Mouse (Mus musculus): ENCODE data around the gene Kcnn3.

The Kcnn3 gene

DNA sequence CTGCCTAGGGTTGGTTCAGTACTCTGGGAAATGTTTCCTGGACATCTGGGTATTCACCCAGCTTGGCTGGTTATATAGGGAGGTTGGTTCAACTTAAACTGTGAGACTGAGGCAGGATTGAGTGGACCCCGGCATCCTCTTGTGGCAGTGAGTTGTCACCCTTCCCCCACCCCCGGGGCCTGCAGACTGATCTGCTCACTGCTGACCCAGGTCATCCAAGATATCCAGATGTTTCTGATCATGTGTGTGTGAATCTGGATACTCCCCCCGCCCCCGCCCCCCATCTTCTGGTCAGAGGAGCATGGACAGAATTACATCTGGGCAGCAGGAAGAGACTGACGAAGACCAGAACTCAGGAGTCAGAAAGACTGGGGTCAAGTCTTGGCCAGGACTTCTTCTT lies 45.4 kb downstream of the Kcnn3 start:
- no peak for DNase-seq (ENCODE audit: low spot score in 2 of 2)

DNA sequence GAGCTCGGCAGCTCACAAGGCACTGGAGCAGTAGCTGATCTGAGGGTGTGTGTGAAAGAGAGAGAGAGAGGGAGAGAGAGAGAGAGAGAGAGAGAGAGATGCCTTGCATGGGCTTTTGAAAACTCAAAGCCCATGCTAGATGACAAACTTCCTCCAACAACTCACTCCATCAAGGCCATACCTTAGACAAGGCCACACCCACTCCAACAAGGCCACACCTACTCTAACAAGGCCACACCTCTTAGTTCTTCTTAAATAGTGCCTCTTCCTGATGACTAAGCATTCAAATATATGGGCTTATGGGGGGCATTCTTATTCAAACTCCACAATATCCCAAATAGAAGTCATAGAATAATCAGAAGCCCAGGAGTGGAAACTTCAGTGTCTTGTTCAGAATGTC lies 49.1 kb downstream of the Kcnn3 start:
- DNase-seq (ENCODE audit: low spot score in 2 of 2): no peak

DNA sequence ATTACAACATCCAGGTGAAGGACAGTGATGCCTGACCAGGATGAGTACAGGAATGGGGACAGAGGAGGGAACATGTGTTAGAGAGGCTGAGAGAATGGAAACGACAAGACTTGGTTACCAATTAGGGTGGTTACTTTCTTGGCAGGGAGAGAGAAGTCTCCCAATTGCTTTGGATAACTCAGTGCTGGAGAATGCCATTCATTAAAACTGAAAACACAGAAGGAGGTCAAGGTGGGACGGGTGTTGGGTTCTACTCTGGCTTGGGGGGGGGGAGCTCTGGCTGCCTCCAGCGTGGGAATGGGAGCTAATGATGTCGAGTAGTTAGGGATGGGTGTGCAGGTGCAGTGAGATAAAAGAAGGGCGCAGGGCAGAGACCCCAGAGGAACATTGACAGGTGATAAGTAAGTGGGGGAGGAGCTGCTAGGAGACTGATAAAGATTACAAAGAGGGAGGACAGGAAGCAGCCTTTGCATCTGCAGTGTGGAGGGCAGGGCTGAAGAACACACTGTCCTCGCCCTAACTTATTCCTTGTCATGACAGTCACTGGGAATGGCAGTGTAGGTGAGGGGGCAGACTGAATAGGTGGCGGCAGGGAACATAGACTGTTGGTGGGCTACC lies 49.9 kb downstream of the Kcnn3 start:
- DNase-seq (ENCODE audit: low spot score in 2 of 2): no peak

DNA sequence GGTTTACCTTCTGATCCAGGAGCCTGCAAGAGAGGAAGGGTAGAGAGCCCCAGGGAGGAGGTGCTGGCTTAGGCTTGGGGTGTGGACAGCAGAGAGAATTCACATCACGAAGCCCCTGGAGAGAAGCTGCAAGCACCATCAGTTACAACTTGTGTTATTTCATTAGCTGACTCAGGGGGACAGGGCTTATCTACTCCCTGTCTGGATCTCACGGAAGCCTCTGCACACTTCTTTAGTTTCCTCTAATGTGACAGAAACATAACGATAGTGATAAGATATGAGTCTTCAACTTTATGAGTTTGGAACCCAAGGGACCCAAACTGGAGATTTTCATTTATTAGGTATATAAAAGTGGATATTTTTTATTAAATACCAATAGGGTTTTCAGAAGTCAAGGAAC lies 50.4 kb downstream of the Kcnn3 start:
- DNase-seq (ENCODE audit: low spot score in 2 of 2): no peak

DNA sequence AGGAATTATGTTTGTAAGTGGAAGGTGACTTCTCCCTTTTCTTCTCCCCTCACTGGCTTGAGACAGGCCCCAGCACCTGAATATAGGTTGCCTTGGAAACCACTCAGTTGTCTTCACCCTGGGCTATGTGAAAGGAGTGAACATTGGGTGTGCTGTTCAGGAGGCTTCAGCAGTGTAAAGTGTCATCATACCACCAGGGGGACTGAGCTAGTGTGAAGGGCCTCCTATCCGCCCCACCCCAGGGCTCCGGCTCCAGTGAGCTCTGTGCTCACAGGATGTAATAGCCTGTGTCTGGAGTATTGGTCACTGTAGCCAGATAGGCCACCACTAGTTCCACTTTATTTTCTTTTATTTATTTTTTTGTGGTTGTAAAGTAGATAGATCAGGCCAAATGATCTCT lies 54.3 kb downstream of the Kcnn3 start:
- no peak for DNase-seq (ENCODE audit: low spot score in 2 of 2)

DNA sequence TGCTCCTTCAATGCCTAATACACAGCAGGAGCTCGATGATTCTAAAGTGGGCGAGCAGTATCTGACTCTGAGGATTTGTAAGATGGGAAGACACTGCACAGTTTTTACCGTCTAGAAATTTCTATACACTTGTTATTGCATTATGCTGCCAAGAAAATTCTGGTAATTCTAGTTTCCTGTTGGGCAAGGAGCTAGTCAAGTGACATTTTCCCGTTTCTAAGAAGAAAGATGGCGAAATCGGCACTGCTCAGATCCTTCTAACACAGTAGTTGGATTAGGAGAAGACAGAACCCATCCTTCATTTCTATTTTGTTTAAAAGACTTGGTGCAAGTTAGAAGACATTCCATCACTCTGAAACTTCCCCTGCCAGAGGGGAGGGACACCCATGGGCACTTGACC lies 56.4 kb downstream of the Kcnn3 start:
- no peak for DNase-seq (ENCODE audit: low spot score in 2 of 2)

DNA sequence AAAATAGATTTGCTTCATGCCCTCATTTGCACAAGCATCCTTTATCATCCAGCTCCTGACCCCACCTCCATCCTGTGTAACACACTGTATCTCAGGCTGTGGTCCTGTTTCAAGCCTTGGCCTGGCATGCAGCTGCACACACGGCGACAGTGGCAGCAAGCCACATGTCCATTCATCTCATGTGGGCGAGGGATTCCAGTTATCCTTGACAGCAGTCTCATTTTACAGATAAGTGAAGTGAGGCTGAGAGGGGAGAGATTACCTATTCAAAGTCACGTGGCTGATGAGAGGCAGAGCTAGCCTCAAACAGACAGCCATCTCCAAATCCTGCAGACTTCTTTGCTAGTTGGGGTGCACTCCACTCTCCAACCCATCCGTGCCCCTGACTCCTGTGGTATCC lies 57.2 kb downstream of the Kcnn3 start:
- no peak for DNase-seq (ENCODE audit: low spot score in 2 of 2)

DNA sequence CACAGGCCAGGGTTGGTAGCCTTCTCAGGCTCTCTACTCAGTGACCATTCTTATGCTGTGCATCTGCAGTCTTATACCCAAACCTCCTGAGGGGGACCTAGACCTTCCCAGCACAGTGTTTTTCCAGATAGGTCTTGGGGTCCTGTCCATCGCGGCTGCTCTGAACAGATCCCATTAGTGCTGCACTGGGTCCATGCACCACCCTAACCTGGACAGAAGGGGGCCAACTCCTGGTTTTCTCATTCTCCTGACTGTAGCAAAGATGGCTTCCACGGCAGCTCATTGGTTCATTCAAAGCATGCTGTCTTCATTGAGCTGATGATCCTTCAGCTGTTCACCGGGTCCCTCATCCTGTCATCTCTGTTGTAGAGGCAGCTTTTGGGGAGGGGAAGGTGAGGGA lies 58.1 kb downstream of the Kcnn3 start:
- DNase-seq (ENCODE audit: low spot score in 2 of 2): no peak

DNA sequence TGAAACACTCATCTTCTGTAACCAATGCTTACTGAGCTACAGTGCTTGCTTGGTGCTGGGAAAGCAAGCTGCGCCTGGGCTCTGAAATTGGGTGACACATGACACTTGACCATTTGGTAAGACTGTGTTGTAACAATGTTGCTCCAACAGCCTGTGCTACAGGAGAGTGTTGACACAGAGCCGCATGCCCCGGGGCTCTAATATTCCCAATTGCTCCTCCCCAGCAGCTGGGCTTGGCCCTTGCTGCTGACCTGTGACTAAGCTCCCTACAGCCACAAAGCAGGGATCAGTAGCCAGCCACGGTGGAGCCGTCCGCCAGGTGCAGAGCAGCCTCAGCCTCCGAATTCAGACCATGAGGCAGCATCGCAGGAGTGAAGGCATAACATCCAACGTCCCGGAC lies 58.8 kb downstream of the Kcnn3 start:
- no peak for DNase-seq (ENCODE audit: low spot score in 2 of 2)

DNA sequence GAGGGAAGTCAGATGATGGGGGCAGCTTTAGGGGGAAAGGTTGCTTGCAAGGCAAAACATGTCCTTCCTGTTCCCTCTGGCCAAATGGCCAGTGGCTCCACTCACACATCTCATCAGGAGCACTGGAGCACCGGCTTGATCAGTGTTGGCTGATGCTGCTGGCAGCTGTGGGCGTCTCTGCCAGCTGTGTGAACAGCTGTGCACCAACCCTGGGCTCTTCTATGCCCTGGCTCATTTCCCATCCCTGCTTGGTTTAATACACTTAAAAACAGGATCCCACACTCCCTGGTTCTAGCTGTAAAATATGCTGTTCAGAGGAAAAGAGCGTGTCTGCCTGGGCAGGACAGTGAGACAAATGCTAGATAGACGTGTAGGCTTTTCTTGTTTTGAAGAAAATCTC lies 64.3 kb downstream of the Kcnn3 start:
- no peak for DNase-seq (ENCODE audit: low spot score in 2 of 2)

DNA sequence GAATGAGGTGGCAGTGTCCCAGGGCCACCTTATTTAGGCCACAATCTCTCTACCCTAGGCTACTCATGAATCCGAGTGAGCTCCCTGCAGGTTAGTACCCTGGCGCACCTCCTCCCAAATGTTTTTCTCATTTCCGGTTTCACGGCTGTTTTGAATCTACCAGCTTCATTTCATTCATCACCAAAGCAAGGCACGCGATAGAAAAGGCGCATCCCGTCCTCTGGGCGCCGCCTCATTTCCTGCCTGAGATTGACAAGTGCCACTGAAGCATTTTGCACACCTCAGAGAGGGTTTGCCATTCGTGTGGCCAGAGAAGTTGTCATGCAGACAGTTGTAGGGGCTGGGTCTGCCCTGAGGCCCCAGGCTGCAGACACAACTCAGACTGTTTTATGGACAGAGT lies 68.5 kb downstream of the Kcnn3 start:
- no peak for DNase-seq (ENCODE audit: low spot score in 2 of 2)

DNA sequence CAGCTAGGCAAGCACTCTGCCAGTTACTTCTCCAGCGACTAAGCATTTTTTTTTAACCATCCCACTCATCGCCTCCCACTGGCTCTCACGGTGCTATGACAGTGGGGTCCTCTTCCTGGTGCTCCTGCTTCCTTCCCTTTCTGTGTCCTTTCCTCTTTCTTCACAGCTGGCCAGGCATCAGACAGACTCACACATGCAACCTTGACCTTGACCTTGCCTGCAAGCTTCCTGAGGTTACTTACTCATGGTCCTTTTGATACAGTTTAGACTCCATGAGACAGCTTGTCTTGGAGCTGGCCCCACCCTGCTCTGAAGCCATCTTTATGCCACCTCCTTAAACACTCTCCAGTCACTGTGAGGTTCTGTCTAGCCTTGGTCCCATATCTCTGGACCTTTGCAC lies 69.4 kb downstream of the Kcnn3 start:
- no peak for DNase-seq (ENCODE audit: low spot score in 2 of 2)

DNA sequence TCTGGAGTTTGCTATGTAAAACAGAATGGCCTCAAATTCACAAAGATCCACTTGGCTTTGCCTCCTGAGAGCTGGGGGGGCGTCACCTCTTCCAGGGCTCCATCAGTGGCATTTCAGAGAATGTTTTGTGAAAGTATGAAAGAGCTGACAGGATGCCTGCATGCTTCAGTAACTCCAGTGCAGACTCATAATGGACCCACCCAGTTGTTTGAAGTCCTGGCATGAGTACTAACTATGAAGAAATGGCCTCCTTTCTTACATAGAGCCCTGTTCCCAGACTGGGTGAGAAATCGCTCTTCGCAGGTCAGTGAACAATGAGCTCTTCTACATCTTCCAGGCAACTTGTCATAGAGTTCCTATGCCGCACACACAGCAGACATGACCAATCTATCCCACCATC lies 70.4 kb downstream of the Kcnn3 start:
- DNase-seq (ENCODE audit: low spot score in 2 of 2): no peak

DNA sequence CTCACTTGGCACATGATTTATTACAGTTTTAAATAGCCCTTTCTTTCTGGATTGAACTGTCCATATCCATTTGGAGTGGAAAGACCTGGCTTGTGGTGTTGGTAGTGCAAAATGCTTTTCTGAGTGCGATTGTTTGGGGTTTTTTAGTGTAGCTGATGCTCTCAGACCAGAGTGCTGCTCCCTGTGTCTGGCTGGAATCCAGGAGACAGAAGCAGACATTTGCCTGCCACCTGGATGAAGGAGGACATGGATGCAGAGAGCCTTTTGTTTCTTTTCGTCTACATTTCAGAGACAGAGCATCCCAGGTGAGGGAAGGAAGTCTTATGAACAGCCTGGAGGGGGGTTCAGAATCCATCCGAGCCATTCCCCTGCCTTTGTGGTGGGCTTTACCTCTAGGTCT lies 71.5 kb downstream of the Kcnn3 start:
- no peak for DNase-seq (ENCODE audit: low spot score in 2 of 2)

DNA sequence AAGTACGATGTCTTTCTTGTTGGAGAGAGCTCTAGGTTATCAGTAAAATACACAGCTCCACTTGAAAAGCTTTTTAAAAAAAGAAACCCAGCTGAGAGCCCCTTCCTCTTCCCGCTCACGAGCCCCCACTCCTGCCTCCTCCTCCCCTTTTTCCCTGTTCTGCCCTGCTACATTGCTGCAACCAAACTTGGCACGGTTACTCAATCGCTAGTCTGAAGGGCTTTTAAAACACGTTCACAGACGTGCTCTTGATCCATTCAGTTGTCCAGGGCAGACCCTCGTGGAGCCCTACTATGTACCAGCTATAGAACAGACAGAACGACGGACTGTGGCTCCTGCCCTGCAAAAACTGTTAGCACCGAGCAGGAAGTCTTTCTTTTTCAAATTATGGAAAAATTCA lies 72.8 kb downstream of the Kcnn3 start:
- no peak for DNase-seq (ENCODE audit: low spot score in 2 of 2)

DNA sequence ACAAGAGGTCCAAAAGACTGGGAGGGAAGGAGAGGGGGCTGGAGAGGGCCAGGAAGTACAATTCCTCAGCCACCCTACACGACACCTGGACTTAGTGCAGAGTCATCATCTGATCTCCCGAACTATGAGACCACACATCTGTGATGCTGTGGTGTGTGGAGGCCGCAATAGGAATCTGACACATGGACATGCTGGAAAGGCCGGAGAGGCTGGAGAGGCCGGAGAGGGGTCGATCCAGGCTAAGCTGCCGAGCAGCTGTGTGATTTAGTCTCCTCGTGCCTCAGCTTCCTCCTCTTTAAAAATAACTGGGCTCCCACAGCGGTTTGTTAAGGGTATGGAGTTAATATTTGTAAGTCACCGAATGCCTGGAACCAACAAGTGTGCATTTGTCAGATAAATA lies 73.6 kb downstream of the Kcnn3 start:
- DNase-seq (ENCODE audit: low spot score in 2 of 2): no peak

DNA sequence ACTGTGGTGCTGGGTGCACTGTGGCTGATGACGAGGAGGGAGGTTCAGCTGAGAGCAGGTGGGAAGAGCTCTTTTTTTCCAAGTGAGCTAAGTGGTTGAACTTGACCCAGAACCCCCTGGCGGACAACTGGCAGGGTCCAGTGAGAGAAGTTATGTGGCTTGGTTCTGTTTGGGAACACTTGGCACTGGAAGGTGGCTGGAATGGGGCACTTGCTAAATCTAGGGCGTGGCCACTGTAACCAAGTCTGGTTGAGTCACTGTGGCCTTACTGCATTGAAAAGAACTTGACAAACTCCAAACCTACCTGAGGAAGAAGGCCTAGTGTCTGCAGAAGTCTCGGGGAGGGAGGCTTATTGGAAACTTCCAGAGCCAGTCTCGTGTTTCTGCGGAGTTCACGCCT lies 78.4 kb downstream of the Kcnn3 start:
- no peak for DNase-seq (ENCODE audit: low spot score in 2 of 2)

DNA sequence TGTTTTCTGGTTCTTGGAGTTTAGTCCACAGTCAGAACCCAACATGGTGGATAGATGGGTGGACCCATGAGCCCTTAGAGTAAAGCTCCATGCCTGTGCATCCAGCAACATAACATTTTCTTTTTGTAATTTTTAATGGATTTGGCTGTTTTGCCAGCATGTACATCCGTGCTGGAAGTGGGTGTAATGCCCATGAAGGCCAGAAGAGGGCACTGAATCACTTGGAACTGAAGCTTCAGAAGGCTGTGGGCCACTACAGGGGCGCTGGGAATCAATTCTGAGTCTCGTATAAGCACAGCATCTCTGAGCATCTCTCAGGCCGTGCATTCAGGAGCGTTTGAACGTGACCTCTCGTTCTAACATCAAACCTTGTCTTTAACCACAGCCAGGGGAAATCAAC lies 79.0 kb downstream of the Kcnn3 start:
- DNase-seq (ENCODE audit: low spot score in 2 of 2): no peak

DNA sequence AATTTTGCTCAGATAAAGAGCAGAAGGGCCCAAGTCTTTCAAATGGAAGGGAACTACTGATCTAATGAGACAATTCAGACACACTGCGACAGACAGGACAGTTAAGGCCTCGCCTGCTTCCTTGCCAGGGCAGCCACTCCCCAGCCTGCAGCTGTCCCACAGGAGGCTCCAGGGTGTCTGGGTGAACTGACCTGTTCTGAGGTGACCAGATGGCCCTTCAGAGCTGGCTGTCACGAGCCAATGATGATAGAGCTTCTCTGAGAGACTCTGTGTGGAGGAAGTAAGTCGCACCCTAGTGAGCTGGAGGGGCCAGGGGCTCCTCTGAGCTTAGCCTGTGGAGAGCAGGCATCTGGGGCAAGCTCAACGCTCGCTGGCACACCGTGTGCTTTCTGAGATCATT lies 81.1 kb downstream of the Kcnn3 start:
- no peak for DNase-seq (ENCODE audit: low spot score in 2 of 2)

DNA sequence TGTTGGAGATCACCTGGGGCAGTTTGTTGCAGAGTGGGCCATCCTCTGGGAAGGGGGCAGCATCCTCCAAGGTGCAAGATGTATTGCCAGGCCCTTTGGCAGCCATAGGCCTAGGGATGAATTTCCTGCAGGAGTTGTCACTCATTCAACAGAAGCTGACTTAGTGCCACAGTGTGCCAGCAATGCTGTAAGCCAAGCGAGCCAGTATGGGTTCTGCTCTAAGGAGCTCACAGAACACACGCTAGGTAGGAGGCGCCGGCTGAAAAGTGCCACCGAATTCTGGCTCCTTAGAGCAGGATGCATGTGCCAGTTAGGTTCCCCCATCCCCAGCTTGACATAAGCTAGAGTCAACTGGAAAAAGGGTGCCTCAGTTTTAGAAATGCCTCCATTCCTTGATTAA lies 83.3 kb downstream of the Kcnn3 start:
- DNase-seq (ENCODE audit: low spot score in 2 of 2): no peak

DNA sequence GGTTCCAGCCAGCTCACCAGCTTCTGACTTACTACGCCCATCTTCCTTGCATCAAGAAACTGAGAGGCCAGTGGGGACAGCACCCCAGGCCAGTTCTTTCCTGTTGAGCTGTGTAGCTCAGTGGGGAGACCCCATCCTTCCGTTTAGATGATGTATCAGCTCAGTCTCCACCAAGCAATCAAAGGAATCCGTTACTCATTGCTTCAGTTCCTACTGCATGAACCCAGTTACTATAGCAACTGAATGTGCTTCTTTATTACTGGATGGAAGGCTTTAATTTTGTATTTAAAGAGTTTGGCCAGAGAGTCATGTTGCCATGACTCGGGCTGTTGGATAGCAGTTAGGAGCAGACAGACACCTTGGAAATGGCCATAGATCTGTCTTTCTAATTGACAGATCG lies 85.3 kb downstream of the Kcnn3 start:
- no peak for DNase-seq (ENCODE audit: low spot score in 2 of 2)

DNA sequence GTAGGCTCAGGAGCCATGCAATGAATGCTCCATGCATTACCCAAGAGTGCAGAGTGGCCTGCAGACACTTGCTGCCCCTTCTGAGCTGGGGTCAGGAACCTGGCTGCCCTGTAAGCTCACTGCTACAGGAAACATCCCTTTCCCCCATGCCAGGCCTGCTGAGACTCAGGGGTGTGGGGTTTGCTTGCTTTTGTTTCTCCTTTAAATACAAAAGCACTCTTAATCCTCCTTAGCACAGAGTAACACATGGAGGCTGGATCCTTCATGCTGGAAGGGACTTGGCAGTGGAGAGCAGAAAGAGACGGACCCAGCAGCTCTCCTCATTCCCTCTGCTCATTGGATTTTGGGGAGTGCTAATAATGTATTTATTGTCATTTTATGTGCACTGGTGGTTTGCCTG lies 87.4 kb downstream of the Kcnn3 start:
- no peak for DNase-seq (ENCODE audit: low spot score in 2 of 2)

DNA sequence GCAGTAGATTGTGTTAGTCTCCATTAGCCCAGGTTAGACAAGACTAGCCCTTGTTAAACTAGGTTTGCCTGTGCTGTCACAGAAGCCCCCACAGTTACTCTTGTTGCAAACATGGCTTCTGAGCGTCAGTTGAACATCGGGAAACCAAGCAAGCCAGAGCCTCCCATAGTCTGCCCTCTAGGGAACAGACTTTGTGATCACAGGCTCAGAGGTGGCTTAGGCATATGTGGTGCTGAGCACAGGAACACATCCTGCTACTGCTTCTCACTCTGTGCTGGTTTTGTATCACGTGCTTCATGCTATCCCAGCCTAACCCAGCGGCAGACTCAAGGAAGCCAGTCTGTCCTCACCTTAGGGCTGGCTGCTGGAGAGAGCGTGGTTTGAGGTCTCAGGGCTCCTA lies 92.1 kb downstream of the Kcnn3 start:
- DNase-seq (ENCODE audit: low spot score in 2 of 2): no peak
